Mouse (Mus musculus) ES-E14 (cell line): ENCODE results near the gene Ebf4.

Experiments
- CHD2 ChIP-seq: IDR thresholded peaks from 2 replicates; pipeline ENCODE4 v1.6.1; 2014; ENCODE audit warnings: mild to moderate bottlenecking, low read depth, low read length, inconsistent platforms
- HCFC1 ChIP-seq: IDR thresholded peaks from 2 replicates; pipeline ENCODE4 v1.6.1; 2012; ENCODE audit warnings: low read length, inconsistent platforms, borderline replicate concordance; ENCODE audit not compliant: insufficient read depth
- MAFK ChIP-seq: IDR thresholded peaks from 2 replicates; pipeline ENCODE4 v1.6.1; 2014; ENCODE audit warnings: mild to moderate bottlenecking, low read depth, low read length, inconsistent platforms; ENCODE audit not compliant: insufficient read depth
- ZC3H11A ChIP-seq: IDR thresholded peaks from 2 replicates; pipeline ENCODE4 v1.6.1; 2012; ENCODE audit warnings: low read depth, mild to moderate bottlenecking, inconsistent platforms, low read length, borderline replicate concordance

GRCm38 (mm10) chr2:130294936-130295277, at the start of gene Ebf4:
- TF ChIP-seq MAFK (no peak), HCFC1 (no peak), CHD2 (no peak), ZC3H11A (no peak)
